Mouse (Mus musculus) cortical plate, adult 2 months (tissue): ENCODE results near the gene Eva1b.

Experiments
- CTCF ChIP-seq: fragments of 200-500 bp; IDR thresholded peaks from 2 replicates; pipeline ENCODE4 v1.5.1; 2011; ENCODE audit warnings: mild to moderate bottlenecking, control low read depth, low read length; ENCODE audit not compliant: insufficient read depth; ENCODE audit errors: extremely low read depth
- POLR2A ChIP-seq: fragments of 200-500 bp; IDR thresholded peaks from 2 replicates; pipeline ENCODE4 v1.6.1; 2011; ENCODE audit warnings: mild to moderate bottlenecking, low read length, control low read depth; ENCODE audit not compliant: insufficient read depth; ENCODE audit errors: extremely low read depth

DNA sequence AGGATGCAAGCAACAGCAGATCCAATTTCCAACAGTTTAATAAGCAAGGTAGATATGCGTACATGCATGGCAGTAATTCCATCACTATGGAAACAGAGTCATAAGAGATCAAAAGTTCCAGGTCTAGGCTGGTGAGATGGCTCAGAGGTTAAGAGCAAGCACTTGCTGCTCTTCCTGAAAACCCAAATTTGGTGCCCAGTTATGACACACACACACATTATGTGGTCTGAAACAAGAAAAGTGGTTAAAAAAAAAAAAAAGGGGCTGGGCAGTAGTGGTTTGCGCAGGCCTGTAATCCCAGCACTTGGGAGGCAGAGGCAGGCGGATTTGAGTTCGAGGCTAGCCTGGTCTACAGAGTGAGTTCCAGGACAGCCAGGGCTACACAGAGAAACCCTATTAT lies 47.4 kb downstream of the Eva1b start:
- no peak for TF ChIP-seq CTCF
- TF ChIP-seq POLR2A, result no peak
